Mouse (Mus musculus) lung, postnatal 14 days (tissue): Measurements from ENCODE around the gene Hes7.

Experiments
- DNase-seq: peaks from one replicate; pipeline ENCODE4 v3.0.0; 2021

The Hes7 gene

DNA sequence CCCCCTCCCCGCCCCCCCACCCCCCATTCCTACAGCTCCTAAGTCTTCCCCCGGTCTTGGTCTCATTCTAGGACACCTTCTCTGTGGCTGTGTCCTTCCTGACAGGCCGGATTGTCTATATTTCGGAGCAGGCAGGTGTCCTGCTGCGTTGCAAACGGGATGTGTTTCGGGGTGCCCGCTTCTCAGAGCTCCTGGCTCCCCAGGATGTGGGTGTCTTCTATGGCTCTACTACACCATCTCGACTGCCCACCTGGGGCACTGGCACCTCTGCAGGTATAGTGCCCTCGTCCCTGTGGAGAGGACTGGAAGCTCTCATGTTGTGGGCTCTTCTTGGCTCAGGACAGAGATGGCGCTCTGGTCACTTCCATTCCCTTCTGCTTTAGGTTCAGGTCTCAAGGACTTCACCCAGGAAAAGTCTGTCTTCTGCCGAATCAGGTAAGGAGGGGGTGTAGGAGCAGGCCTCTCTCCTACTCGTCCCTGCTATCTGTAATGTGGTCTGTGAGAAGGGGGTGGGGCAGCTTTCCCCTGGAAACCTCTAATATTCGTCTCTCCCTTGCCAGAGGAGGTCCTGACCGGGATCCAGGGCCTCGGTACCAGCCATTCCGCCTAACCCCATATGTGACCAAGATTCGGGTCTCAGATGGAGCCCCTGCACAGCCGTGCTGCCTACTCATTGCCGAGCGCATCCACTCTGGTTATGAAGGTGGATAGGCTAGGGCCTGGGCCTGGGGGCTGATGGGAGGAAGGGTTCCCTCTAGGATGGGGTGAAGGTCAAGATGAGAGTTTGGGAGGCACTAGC, 18.4 kb upstream of the Hes7 start:
- DNase-seq, result no peak

DNA sequence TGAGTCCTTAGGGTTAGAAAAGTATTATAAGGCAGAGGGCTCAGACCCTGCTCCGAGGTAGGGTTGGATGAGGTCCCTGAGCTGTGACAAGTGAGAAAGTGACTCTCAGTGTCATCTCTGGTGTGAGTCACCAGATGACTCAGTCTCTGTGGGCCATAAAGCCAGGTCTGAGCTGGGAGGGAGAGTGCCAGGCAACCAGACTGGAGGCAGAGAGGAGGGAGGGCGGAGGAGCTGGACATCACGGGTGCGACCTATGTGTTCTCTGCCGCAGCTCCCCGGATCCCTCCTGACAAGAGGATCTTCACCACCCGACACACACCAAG, 17.8 kb upstream of the Hes7 start:
- no peak for DNase-seq

DNA sequence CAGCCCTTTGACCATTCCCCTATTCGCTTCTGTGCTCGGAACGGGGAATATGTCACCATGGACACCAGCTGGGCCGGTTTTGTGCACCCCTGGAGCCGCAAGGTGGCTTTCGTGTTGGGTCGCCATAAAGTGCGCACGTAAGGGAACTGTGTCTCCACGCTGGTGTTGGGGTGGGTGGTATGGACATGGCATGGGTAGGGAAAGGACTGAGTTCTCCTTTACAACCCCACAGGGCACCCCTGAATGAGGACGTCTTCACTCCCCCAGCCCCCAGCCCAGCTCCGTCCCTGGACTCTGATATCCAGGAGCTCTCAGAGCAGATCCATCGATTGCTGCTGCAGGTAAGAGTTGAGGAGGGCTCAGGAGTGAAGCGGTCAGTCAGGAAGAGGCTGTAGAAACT, 17.1 kb upstream of the Hes7 start:
- no peak for DNase-seq

DNA sequence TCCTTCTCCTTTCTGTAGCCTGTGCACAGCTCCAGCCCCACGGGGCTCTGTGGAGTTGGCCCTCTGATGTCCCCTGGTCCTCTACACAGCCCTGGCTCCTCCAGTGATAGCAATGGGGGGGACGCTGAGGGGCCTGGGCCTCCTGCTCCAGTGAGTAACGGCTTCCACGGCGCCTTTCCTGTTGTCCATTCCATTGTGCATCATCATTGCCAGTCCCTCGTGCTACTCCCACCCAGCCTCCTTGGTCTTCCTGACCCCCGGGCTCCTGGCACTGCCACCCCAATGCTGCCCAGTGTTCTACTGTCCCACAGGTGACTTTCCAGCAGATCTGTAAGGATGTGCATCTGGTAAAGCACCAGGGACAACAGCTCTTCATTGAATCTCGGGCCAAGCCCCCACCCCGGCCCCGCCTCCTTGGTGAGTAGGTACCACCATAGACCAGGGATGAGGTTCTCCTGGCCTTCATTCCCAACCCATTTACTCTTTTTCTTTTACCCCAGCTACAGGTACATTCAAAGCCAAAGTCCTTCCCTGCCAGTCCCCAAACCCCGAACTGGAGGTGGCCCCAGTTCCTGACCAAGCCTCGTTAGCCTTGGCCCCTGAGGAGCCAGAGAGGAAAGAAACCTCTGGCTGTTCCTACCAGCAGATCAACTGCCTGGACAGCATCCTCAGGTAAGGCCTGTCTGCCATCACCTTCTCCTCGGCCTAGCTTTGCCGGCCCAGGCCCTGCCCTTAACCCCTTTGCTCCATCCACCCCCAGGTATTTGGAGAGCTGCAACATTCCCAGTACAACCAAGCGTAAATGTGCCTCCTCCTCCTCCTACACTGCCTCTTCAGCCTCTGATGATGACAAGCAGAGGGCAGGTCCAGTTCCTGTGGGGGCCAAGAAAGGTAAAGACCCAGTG, 16.4 kb upstream of the Hes7 start:
- no peak for DNase-seq

DNA sequence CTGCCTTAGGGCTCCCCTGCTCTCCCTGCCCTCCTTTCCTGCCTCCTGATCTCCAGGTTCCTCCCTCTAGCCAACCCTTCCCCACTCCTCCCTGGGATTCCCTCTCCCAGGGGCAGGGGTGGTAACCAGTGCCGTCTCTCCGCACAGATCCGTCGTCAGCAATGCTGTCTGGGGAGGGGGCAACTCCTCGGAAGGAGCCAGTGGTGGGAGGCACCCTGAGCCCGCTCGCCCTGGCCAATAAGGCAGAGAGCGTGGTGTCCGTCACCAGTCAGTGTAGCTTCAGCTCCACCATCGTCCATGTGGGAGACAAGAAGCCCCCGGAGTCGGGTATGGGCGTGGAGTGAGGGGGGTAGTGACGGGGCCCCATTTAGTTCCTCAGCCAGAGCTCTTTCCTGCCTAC, 15.7 kb upstream of the Hes7 start:
- DNase-seq, result no peak

DNA sequence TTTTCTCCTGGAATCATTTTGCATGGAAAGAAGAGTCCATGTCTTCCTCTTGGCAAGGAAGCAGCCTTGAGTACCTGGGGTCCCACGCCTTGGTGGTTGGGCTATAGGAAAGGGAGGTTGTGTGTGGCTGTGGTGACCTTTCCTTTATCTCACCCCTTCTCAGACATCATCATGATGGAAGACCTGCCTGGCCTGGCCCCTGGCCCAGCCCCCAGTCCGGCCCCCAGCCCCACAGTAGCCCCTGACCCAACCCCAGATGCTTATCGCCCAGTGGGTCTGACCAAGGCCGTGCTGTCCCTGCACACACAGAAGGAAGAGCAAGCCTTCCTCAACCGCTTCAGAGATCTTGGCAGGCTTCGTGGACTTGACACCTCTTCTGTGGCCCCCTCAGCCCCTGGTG, 15.0 kb upstream of the Hes7 start:
- DNase-seq, result no peak

DNA sequence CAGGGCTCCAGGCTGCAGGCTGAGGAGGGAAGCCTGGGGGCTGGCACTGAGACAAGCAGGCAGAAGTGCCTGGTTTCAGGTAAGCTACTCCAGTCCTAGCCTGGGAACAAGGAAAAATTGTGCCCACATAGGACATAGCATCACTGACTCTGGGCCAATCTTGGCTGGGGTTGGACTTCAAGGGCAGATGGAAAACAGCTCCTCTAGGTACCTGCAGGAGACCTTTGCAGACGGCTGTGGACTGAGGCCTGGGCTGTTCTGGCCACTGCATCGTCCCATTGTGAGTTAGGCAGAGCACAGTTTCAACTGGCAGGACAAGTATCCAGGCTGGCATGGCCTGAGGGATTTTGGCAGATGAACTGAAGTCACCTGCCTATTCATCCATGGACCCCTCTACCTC, 14.4 kb upstream of the Hes7 start:
- DNase-seq, result no peak

DNA sequence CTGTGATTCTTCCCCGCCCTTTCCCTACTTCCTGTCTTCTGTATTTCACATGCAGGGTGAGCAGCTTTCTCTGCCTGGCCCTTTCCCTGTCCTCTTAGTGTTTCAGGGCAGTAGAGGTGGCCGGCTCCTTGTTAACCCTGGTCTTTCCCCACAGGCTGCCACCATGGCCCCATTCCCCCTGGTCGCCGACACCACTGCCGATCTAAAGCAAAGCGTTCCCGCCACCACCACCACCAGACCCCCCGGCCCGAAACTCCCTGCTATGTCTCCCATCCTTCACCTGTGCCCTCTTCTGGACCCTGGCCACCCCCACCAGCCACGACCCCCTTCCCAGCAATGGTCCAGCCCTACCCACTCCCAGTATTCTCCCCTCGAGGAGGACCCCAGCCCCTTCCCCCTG, 13.9 kb upstream of the Hes7 start:
- DNase-seq, result no peak

DNA sequence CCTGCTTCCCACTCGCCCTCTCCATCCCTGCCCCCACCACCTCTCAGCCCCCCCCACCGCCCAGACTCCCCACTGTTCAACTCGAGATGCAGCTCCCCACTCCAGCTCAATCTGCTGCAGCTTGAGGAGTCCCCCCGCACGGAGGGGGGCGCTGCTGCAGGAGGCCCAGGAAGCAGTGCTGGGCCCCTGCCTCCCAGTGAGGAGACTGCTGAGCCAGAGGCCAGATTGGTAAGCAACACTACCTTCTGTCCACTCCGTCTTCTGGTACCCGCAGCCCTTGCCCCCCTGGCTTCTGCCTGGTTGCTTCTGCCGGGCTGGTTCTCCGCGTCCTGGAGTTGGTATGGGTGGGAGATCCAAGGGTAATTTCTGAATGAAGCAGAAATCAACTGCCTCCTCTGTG, 13.4 kb upstream of the Hes7 start:
- DNase-seq, result no peak

DNA sequence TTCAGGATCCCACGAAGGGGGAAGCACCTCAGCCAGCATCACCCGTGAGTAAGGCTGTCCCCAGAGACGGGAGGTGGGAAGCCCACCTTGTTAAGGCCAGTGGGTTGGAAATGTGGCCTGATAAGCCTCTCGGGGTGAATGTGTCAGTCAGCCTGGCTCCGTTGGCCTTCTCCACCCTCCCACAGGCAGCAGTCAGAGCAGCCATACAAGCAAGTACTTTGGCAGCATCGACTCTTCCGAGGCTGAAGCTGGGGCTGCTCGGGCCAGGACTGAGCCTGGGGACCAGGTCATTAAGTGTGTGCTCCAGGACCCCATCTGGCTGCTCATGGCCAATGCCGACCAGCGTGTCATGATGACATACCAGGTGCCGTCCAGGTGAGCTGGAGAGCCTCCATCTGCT, 12.5 kb upstream of the Hes7 start:
- DNase-seq, result no peak

DNA sequence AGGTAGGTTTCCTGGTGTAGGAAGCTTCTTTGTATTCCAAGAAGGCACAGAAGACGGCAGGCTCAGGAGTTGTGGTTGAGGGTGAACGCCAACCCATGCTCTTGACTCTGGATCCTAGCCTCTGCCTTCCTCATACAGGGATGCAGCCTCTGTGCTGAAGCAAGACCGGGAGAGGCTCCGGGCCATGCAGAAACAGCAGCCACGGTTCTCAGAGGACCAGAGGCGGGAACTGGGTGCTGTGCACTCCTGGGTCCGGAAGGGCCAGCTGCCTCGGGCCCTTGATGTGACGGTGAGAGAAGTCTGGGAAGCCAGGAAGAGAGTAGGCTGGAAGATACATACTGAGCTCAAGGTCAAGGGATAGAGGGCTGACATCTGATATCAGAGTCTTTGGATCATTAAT, 12.0 kb upstream of the Hes7 start:
- no peak for DNase-seq

DNA sequence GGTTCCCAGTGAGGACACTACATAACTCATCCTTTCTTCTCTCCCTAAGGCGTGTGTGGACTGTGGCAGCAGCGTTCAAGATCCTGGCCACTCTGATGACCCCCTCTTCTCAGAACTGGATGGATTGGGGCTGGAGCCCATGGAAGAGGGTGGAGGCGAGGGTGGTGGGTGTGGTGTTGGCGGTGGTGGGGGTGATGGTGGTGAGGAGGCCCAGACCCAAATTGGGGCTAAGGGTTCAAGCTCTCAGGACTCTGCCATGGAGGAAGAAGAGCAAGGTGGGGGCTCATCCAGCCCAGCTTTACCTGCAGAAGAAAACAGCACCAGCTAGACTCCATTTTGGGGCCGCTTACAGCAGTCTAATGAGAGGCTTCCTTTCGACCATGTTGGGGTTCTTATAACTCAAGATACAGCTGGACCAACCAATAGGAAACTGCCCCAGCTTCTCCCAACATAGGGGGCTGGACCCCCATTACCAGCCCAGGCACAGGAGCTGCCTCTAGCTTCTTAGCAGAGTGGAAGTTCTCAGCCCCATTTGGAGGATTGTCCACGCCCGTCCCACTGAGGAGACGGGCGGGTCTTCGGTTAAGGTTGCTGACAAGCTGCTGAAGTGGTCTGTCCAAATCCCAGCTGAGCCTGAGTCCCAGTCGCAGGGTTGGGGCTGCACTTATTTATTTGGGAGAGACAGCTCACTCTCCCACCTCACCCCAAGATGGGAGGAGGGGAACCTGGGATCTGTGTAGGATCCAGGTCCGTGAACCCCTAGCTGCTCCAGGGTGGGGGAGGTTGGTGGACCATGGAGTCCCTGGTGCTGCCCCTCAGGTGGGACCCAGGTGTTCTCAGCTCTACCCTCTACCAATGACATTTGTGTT, 10.9 kb upstream of the Hes7 start:
- DNase-seq, result no peak

DNA sequence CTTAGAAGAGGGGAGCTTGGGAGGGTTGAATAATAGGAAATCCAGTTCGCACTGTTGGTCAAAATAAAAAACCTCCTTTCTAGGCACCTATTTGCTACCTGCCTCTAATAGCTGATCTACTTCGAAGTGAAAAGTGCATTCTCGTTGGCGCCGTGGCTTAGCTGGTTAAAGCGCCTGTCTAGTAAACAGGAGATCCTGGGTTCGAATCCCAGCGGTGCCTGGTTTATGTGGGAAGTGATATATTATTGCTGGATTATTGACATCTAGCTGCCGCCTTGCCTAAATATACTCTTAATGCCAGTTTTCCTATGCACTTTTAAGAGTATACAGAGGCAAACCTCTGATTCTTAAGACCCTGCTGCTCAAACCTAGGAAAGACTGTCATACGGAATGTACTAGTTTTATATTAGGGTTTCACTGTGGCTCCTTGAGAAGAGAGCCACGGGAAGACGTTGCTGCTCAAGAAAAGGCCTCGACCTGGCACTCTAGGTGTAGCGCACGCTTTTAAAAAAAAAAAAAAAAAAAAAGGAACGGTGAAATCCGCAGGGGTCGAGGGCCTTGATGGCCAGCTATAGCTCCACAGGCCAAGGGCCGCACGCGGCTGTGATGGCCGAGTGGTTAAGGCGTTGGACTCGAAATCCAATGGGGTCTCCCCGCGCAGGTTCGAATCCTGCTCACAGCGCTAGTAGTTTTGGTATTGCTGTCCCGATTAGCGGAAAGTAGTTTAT, 9.7 kb upstream of the Hes7 start:
- peak; percentile 94 for DNase-seq

DNA sequence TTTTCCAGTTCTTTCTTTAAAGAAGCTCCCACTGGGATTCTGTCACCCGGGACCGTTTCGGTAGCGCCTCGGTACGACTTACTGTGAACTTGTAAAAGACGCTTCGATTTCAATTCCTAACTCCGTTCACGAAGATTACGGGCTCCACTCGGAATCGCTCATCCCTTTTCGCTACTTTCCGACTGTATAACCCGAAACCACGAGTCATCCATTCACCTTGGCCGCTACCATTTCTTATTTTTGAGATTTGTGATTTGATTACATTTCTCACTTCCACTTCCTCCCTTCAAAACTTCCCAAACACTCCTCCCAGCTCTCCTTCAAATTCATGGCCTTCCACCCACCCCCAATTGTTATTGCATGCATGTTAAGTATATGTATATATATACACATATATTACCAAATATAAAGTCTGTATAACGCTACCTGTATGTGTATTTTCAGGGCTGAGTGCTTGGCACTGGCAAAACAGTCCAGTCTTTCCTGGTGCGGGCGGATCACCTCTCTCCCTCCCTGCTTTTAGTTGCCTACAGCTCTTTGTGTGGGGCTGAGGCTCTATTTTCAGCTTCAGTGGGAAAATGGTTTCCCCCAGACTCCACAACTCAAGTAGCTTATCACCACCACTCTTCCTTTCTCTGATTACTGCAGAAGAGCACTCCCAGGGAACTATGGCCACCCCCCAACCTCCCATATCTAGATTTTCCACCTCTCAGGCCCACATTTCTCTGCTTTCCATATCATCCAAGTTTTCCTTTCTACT, 9.0 kb upstream of the Hes7 start:
- DNase-seq, result no peak

DNA sequence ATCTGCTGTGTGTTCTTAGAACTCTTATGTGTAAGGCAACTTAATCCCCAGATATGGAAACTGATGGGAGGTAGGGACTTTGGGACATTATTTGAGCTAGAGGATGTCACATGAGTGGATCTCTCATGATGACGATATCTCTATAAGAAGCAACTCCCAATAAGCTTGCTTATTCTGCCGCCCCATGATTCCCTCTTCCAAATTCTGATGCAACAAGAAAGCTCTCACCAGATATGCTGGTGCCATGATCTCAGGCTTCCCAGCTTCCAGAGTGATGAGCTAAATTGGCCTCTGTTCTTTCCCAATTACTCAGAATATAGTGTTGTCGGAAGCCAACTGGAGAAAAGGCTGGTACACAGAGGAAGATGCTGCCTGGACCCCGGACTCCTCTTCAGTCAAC, 8.3 kb upstream of the Hes7 start:
- no peak for DNase-seq

DNA sequence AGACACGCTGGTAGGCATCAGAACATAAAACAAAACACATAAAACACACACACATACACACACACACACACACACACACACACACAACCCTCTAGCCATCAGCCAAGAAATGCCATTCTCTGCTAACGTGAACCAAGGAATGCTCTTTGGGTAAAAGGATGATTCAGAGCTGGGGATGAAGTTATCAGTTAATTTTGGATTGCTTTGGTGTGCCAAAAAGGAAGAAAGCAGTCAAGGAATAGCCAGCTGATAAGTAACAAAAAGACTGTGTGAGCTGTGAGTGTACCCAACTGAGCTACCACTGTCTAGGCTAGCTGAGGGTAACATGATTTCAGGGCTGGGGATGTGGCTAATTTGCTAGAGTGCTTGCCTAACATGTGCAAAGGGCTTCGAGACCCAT, 6.2 kb upstream of the Hes7 start:
- no peak for DNase-seq

DNA sequence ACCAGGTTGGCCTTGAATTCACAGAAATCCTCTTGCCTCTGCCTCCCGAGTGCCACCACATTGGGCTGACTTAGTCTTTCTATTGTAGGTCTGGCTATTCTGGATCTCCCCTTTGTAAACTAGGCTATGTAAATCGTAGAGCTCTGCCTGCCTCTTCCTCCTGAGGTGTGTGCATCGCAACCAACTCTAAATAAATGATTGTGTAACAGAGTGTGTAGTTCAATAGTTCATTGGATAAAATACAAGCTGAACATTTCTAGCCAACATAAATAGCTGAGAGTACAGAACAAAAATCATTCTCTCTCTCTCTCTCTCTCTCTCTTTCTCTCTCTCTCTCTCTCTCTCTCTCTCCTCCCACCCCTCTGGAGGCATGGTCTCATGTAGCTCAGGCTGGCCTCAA, 5.6 kb upstream of the Hes7 start:
- DNase-seq, result no peak

DNA sequence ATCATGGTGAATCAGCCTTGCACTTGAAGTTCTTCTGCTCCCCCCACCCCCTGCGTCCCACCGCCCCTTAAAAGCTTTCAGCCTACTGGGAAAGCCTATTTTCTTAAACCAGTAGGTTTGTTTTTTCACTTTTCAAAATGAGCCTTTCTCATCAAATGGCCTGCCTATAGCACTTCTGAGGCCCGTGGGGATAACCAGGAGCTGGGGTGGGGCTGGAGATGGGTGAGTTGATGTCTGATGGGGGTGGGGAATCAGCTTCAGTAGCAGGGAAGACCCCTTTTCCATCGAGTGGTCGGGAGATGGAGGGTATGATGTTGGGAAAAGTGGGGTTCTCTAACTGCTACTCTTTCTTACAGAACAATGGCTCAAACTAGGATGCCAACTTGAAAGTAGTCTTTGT, 3.4 kb upstream of the Hes7 start:
- no peak for DNase-seq

DNA sequence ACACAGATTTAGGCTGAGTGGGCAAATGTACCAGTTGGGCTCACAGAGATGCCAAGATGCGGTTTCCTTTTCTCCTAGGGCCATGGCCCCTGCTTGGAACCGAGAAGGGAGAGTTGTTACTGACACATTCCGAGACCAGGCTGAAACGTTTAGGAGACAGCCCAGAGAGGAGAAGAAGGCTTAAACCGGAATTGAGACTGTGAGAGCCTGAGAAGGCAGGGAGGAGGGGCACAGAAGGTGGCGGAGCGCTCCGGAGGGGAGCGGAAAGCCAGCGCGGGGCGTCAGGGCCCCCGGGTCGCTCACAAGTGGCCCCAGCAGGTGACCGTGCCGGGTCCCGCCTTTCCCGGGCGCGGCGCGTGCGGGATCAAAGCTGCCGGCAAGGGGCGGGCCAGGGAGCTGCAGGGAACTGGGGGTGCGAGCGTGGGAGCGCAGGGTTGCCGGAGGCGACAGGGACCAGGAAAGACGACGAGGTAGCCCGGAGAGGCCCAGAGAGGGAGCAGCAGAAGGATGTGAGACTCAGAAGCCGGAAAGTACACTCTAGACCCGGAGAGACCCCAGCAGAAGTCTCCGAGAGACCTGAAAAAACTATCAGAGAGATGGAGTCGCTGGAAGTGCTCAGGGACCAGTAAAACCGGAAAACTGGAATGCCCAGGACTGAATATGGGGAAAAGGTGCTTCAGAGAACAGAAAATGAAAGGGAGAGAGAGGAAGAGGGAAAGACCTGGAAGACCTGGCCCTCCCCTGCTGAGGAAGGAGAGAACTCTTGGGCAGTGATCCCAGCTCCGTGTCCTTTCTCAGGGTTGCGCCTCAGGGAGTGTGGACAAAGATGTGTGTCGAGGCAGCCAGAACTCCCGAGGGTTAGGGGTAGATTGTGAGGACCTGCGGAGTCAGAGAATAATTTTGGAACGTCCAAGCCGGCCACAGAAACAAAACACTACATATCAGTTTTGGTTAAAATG, 2.2 kb upstream of the Hes7 start:
- DNase-seq, result peak; percentile 62

DNA sequence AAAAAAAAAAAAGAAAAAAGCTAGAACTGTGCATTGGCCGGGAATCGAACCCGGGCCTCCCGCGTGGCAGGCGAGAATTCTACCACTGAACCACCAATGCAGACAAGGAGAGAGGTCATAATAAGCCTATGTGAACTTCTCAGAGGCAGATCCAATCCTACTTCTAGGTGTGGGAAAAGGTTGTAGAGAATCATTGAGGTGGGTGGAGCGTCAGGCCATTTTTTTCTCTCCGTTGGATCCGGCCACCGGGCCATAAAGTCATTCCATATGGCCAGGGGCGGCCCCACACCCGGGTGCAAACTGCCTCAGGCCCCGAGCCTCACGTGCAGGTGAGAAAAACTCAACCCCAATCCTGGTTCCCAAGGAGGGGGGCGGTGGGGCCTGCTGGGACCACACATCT, 1.4 kb upstream of the Hes7 start:
- DNase-seq, result peak; percentile 92
